Mouse (Mus musculus) central nervous system, embryonic 11.5 days (tissue): Measurements from ENCODE around the gene Tenm1. TPM values are rescaled to one million over a fixed set of nuclear protein-coding genes. Genes with fewer than 3 reads are reported as not detected.

ENCODE experiments used
- polyA plus RNA-seq: library from polyadenylated mRNA; depleted of rRNA; stranded (reverse); fragments of >200 nt; gene quantifications from 2 replicates; pipeline ENCODE4 v1.2.3, GENCODE M21; 2012; rRNA removed

The Tenm1 gene
- polyA plus RNA-seq: 1.1 and 1.3 TPM in 2 replicates

DNA sequence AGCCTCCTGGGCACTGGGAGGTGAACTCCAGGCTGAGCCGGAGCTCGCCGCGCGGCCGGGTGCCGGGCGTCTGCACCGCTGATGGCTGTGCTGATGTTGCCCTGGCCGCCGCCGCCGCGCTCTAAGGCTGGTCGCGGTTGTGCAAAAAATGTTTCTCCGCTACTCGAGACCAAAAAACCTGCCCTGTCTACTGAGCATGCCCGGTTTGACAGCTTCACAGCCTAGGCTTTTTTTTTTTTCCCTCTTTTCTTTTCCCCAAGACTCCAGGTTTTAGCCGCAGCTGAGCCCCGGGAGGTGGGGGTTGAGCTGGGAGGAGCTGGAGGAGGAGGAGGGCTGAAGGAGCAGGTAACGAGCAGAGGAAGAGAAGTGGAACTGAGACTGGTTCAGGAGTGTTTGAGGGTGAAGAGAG, at the start of gene Tenm1:
Tenm1 (minus strand) TSS at position 272 of the 409 bp plus-strand sequence.

DNA sequence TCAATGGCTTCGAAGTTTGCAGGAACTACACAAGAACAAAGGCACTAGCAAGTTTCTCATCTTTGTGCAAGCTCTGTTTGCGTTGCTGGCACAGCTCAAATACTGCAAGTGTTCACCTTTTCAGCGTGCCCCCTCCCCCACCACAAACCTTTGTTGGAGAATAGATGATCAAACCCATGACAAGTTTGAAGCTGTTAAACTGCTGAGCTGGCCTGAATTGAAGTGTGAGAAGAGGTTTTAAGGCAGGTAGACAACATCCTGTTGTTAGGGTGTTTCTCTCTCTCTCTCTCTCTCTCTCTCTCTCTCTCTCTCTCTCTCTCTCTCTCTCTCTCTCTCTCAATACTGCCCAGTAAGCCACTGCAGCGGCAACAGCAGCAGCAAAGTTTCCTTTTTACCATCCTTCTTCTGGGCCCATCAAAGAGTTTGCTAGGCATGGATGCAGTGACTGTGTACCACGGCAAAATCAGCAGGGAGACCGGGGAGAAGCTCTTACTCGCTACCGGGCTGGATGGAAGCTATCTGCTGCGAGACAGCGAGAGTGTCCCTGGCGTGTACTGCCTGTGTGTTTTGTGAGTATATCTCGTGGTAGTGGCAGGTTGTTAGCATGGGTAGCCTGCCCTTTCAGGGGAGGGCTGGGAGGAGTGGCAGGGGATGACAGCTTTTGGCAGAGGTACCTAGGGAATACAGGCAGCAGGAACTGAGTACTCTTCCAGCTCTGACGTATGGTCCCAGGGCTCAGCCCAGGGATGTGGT, 926.5 kb downstream of the Tenm1 start, which contains the start of gene Sh2d1a:
Sh2d1a (plus strand) TSS at position 163 of the 753 bp plus-strand sequence.

DNA sequence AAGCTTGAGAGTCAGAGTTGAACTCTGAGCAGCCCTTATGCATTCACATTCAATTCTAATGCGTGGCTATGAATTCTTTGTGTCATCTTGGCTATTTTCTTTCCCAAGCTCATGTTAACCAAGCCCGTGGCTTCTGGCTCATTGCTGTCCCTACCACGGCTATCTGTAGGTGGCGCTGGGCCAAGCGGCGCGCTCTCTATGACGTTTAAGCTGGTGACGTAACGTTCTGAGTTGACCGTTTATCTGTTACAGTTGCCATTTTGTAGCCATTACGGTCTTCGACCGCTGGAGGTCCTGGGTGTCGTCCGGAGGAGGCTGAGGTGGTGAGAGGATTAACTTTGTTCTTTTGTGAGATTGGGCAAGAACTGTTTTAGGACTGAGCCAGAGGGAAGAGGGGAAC, 939.5 kb downstream of the Tenm1 start, which contains the start of gene Tex13c2:
Tex13c2 (plus strand) TSS at position 246 of the 400 bp plus-strand sequence.

Other genes starting within 250 kb of the Tenm1 start
- not detected in 2 replicates for gene Tex13c1, start 162.0 kb upstream of the Tenm1 start, polyA plus RNA-seq